Mouse (Mus musculus): Measurements from ENCODE around the gene Lnx2.

Gene Lnx2

DNA sequence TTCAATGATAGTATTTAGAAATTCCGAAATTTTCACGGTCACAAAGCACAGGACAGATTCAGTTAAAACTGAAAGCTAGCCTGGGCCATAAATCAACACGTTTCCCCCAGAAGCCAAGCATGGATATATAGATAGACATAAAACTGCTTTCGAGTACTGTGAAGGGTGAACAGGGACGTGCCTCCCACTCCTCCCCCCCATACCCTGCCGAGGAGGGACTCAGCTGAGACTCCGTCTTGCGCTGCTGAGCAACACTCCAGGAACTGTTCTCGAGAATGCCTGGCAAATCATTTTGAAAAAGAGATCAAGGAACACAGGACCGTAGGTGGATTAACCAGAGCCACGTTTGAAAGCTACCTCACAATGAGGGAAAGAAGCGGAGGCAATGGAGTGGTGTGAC, 42.1 kb downstream of the Lnx2 start:
- in situ Hi-C loops (cut with MboI; ENCODE audit: low pct_unique_long_range_greater_than_20kb in 1 of 2, low sequenced_read_pairs in 2 of 2, unreplicated experiment in 1 of 2): no loop called here

DNA sequence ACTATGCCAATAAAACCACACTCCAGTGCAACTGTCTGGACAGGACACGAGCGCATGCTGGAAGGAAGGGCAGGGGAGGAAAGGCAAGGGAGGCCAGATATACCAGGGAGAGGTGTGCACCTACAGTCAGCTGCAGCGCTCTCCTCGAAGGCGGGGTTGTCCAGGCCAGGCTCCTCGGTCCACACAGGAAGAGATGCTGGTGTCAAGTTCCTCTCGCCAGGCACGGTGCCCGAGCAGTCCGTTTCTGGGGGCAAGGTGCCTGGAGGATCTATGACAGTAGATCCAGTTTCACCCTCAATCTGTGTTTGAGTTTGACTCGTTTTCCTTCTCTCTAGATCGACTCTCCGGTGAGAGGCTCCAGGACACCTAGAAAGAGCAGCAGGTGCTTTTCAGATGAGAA, 43.2 kb downstream of the Lnx2 start:
- in situ Hi-C loops (cut with MboI; ENCODE audit: low pct_unique_long_range_greater_than_20kb in 1 of 2, low sequenced_read_pairs in 2 of 2, unreplicated experiment in 1 of 2): no loop called here

DNA sequence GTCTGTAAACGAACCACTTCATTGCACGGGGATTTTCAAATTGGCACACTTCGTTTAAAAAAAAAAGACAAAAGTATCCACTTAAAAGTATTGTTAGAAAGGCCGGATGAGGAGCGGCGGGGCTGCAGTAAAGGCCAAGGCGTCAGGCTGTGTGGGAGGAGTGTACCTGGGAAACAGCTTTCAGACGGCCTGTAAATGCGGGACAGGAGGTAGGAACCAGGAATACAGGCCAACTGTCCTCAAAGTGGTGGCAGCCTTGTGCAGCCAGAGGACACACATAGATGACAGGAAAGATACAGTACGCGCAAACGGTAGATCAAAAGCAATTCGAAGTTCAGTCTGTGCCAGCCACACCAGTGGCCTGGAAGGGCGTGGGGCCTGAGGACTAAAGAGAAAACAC, 45.1 kb downstream of the Lnx2 start:
- in situ Hi-C loops (cut with MboI; ENCODE audit: low pct_unique_long_range_greater_than_20kb in 1 of 2, low sequenced_read_pairs in 2 of 2, unreplicated experiment in 1 of 2): no loop called here

DNA sequence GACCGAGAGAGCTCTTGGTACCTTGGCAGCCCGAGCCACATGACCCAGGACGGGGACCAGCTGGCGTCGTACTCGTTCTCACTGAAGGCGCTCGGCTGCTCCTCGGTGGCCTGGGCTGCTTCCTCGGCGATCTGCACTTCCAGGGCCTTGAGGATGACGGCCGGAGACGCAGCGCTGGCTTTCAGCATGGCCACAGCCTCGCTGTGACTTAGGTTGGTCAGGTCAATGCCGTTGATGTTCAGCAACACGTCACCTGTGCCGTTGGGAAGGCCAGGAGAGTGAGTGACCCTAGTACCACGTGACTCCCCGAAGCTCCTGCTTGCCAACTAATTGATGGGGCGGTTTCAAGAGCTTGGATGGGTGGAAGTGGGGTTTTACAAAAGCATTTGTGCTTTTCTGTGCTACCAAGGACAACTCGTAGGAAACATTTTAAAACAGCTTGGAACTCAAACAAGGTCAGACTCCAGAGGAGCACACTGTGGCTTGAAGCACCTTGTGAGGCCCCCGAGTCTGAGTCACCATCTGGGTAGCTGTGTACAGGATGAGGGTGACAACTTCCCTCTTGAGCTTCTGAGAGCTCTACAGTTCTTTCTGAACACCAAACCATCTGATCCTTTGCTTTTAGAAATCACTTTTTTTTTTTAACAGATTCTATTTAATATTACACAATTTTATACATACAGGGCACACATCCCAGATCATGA, 51.9 kb downstream of the Lnx2 start:
- in situ Hi-C loops (cut with MboI; ENCODE audit: low pct_unique_long_range_greater_than_20kb in 1 of 2, low sequenced_read_pairs in 2 of 2, unreplicated experiment in 1 of 2): no loop called here

DNA sequence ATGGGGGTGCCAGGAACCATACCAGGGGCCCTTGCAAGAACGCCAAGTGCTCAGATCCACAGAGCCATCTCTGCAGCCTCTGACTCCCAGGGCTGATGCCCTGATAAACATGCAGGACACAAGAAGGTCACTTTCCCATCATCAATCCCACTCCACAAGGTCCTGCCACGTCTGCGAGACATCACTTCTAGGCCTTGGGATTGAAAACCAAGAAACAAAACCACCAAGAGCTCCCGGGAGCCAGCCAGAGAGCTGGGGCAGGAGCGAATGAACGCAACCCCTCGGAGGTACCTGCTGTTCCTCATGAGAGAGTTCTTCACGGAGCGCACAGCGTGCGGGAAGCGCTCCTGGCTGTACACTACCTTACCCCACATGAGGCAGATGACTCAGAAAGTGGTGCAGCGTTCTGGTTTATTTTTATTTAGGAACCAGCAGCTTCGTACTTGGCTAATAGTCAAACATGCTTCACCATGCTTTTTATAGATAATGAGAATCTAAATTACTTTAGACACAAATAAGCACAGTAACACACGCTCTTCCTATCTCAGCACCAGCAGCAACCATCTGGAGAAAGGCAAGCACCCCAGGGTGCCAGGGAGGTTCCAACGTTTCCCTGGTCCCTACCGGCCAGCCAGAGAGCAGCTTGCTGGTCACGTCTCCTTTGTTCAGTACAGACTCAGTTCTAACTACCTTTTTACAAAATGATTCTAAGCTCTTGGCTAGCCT, 53.0 kb downstream of the Lnx2 start:
- in situ Hi-C loops (cut with MboI; ENCODE audit: low pct_unique_long_range_greater_than_20kb in 1 of 2, low sequenced_read_pairs in 2 of 2, unreplicated experiment in 1 of 2): no loop called here

DNA sequence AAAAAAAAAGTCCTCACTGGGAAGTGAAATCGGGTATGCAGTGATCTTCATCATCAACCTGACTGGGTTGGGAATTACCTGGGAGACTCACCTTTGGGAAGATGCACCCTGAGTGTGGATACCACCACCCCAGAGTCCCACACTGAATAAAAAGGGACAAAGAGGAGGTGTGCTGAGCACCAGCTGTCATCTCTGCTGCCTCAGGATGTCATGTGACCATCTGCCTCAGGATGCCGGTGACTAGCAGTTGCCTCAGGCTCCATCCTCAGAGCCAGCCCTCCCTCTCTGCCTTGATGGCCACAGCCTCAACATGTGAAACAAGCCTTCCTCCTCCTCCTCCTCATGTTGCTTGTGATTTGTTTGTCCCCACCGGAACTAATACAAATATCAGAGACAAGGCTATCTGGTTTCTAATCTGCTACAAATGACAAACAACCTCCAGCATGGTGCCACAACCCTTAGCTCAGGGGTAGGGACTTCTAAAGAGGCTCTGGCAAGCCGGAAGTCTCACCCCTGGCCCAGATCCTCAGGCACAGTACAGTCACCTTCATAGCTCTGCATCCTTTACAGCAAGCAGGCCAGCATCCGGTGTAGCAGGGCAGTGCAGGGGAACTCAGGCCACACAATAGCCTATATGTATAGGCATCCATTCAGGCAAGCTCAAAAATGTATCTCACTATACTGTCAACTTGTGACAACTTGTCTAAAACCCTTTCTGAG, 54.7 kb downstream of the Lnx2 start:
- in situ Hi-C loops (cut with MboI; ENCODE audit: low pct_unique_long_range_greater_than_20kb in 1 of 2, low sequenced_read_pairs in 2 of 2, unreplicated experiment in 1 of 2): no loop called here

DNA sequence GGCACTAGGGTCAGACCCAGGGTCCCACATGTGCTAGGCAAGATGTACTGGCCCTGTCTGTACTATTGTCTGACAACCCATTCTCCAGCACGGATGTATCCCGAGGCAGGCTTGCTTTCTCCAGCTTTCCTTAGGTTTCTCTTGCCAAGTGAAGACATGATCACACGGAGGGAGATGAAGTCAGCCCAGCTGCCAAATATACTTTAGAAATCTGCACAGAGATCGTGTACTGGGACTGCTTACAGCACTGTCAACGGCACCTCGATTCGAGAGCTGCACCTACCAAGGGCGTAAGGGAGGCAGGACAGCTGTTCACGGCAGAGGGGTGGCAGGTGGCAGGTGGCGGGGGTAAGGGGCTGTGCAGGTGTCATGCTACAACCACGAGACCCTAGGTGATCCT, 55.8 kb downstream of the Lnx2 start:
- in situ Hi-C loops (cut with MboI; ENCODE audit: low pct_unique_long_range_greater_than_20kb in 1 of 2, low sequenced_read_pairs in 2 of 2, unreplicated experiment in 1 of 2): no loop called here

DNA sequence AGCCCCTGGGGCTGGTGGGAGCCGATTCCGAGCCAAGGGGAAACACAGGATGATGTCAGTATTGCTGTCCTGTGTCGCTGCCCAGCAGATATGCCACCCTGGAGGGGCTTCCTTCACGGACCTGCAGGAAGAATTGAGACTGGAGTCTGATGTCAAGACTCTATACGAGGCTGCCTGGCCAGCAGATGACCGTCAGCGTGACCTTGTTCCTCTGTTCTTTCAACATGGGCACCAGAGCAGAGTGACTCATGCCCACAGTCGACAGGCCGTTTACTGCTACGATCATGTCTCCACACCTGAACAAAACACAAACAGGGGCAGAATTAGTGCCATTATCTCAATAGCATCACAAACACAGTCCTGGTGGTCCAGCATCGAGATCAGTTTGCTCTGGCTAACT, 57.6 kb downstream of the Lnx2 start:
- in situ Hi-C loops (cut with MboI; ENCODE audit: low pct_unique_long_range_greater_than_20kb in 1 of 2, low sequenced_read_pairs in 2 of 2, unreplicated experiment in 1 of 2): no loop called here

DNA sequence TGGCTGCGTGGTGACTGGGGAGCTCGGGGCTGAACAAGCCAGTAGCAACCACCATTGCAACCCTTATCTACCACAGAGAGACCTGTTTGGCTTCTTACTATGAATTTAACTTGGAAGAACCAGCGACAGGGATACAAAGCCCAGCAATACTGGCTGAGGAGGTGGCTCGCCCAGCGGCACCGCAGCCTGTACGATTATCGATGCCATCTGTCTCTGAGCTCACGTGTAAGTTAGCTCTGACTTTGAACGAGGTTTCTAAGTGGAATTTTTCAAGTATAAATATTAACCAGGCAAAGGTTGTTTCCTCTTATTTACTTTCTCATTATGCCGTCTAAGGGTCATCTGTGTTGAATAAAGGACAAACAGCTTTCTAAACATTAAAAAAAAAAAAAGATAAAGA, 58.9 kb downstream of the Lnx2 start:
- in situ Hi-C loops (cut with MboI; ENCODE audit: low pct_unique_long_range_greater_than_20kb in 1 of 2, low sequenced_read_pairs in 2 of 2, unreplicated experiment in 1 of 2): no loop called here

DNA sequence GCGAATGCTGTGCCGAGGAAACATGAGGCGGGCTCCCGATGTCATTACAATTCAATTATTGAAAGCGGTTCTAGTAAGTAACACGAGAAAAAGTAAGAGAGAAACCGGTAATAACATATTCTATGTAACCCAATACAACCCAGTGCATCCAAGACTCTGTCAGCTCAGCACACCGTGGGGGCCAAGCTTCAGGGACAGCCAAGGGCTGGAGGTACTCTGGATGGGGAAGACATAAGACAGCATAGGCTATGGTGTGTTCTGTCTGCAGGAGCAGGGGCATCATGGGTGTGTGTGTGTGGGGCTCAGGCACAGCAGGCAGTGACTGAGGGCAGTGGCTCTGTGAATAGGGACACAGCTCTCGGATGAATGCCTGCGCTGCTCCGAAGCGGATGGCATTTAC, 59.8 kb downstream of the Lnx2 start:
- in situ Hi-C loops (cut with MboI; ENCODE audit: low pct_unique_long_range_greater_than_20kb in 1 of 2, low sequenced_read_pairs in 2 of 2, unreplicated experiment in 1 of 2): no loop called here

DNA sequence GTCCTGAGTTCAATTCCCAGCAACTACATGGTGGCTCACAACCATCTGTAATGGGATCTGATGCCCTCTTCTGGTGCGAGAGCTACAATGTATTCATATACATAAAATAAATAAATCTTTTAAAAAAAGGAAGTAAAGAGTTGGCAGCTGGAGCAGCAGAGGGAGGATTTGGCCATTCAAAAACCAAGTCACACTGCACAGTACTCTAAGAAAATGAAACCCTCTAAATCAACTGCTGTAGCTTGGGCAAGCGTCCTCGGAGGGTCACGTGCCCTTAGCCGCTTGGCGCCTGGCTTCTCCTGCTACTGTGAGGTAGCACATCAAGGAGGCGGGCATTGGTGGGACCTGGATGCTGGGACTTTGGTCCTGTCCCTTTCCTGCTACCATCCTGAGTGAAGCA, 61.2 kb downstream of the Lnx2 start:
- in situ Hi-C loops (cut with MboI; ENCODE audit: low pct_unique_long_range_greater_than_20kb in 1 of 2, low sequenced_read_pairs in 2 of 2, unreplicated experiment in 1 of 2): no loop called here

DNA sequence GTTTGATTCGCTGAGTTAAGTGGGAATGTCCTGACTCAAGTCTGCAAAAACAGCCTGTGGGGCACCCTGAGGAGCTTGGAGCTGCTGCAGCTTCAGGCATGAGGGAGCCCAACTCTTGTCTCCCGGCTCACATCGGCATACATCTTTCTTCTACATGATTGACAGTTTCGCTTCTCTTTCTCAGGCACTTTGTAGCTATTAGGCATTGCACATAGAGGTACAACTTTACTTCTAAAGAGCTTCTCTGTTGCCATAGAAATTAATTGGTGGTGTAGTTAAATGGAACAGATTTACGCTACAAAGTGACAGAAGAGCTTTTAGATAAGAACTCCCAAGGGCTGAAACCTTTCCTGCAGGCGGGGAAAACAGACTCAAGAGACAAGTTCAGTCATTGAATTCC, 62.5 kb downstream of the Lnx2 start:
- in situ Hi-C loops (cut with MboI; ENCODE audit: low pct_unique_long_range_greater_than_20kb in 1 of 2, low sequenced_read_pairs in 2 of 2, unreplicated experiment in 1 of 2): no loop called here

DNA sequence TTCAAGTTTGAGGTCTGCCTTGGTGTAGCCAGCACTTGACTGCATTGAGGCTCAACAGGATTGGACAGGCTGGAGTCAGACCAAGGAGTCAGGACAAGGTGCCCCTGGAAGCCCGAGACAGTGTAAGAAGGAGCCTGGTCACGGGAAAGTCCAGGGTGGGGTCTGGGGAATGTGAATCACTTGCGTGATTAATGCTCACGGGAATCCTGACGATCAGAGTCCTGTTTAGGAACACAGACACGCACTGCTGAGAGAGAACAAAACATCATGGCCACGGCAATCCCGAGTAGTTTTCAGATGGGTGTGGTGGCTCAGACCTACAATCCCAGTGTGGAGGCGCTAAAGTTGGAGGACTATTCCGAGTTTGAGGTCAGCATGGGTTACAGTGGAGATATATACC, 65.1 kb downstream of the Lnx2 start:
- in situ Hi-C loops (cut with MboI; ENCODE audit: low pct_unique_long_range_greater_than_20kb in 1 of 2, low sequenced_read_pairs in 2 of 2, unreplicated experiment in 1 of 2): no loop called here

DNA sequence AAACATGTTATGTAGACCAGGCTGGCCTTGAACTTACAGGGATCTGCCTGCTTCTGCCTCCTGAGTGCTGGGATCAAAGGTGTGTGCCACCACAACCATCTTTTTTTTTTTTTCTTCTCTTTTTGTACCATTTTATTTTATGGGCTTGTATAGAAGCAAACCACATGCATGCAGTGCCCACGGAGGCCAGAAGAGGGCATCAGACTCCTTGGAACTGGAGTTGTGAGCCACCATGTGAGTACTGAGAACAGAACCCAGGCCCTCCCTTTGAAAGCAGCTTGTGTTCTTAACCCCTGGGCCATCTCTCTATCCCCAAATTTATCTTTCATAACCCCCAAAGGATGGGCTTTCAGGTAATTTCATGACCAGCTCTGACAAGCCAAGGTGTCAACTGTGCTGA, 73.1 kb downstream of the Lnx2 start:
- in situ Hi-C loops (cut with MboI; ENCODE audit: low pct_unique_long_range_greater_than_20kb in 1 of 2, low sequenced_read_pairs in 2 of 2, unreplicated experiment in 1 of 2): no loop called here

DNA sequence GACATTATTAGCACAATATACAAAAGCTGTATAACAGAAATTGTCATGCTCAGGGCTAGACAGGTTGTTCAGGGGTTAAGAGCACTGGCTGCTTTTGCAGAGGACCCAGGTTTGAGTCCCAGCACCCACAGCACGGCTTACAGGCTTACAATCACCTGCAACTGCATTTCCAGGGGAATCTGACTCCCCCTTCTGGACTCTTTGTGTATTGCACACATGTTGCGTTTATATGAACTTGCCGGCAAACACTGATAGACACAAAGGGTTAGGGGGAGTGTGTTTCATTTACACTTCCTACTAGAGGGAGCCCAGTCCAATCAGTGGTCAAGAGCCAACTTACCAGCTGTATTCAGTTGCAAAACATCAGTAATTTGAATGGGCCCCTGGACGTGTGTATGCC, 75.1 kb downstream of the Lnx2 start:
- in situ Hi-C loops (cut with MboI; ENCODE audit: low pct_unique_long_range_greater_than_20kb in 1 of 2, low sequenced_read_pairs in 2 of 2, unreplicated experiment in 1 of 2): no loop called here

DNA sequence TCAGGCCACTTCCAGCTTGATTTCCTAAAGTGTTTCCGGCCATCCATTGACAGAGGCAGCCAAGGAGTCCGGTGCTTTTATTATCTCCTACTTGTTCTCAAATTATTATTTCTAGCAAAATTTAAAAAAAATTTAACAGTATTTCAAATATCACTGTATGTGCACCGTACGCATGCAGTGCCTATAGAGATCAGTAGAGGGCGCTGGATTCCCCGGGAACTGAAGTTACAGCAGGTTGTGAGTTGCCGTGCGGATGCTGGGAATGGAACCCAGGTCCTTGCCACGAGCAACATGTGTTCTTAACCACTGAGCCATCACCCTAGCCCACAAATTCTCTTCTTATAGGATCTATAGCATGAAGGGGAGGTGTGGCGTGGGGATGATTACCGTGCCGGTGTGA, 77.6 kb downstream of the Lnx2 start:
- in situ Hi-C loops (cut with MboI; ENCODE audit: low pct_unique_long_range_greater_than_20kb in 1 of 2, low sequenced_read_pairs in 2 of 2, unreplicated experiment in 1 of 2): no loop called here

DNA sequence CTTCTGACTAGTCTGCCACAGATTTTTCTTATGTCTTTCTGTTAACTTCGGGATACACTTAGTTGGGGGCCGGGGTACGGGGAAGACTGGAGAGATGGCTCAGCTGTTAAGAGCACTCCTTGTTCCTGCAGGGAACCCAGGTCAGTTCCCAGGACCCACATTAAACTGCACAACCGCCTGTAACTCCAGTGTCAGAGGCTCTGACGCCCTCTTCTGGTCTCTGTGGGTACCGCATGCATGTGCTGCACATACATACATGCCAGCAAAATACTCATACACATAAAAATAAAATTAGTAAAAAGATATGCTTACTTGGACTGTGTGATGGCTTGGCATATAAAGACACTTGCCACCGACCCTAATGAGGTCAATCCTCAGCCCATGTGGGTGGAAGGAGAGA, 79.6 kb downstream of the Lnx2 start:
- in situ Hi-C loops (cut with MboI; ENCODE audit: low pct_unique_long_range_greater_than_20kb in 1 of 2, low sequenced_read_pairs in 2 of 2, unreplicated experiment in 1 of 2): no loop called here

DNA sequence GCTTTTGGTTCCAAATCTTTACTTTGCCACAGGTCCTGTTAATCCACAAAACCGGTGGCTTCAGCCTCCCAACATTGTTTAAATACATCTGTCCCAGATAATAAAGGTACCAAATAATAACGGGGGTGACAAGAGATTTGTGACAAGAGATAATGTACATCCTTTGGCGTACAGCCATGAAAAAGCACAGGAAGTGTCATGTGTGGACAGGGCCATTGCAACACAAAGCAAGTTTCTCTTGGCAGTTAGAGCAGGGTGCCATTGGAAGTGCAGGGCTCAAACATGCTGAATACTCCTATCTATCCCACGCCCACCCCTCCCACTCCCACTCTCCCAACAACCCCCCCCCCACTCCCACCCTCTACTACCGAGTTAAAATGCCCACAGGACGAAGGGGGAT, 81.4 kb downstream of the Lnx2 start:
- in situ Hi-C loops (cut with MboI; ENCODE audit: low pct_unique_long_range_greater_than_20kb in 1 of 2, low sequenced_read_pairs in 2 of 2, unreplicated experiment in 1 of 2): no loop called here

DNA sequence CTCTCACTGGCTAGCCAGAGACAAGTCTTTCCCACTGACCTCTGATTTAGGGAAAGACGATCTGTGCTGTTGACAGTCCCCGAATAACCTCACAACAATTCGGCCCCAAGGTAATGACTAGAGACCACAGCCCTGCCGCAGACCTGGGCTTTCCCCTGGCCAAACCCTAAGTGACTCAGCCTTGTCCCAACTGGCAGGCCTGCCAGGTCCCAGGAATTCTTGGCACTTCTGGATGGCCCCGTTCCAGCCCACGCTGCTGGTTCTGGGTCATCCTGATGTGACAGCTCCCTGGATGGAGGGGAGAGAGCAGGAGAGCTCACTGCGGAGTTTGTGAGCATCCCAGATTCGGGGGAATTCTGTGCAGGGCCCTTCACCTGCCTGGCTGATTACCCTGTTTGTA, 82.9 kb downstream of the Lnx2 start:
- in situ Hi-C loops (cut with MboI; ENCODE audit: low pct_unique_long_range_greater_than_20kb in 1 of 2, low sequenced_read_pairs in 2 of 2, unreplicated experiment in 1 of 2): no loop called here

DNA sequence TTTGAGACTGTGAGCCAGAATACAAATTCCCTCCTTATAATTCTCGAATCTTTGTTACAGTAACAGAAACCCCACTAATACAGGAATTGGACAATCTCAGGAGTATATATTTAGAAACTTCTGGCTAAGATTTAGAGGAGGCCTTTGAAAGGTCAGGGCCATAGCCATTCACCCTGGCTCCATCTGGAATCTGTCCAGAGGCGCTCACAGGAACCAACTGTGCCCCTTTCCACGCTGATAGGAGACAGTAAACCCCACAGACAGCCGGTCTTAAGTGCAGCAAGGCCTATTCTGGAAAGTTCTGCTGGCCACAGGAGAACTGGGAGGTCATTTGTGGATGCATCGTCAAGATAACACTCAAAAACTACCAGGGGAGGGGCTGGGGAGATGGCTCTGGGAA, 87.3 kb downstream of the Lnx2 start:
- in situ Hi-C loops (cut with MboI; ENCODE audit: low pct_unique_long_range_greater_than_20kb in 1 of 2, low sequenced_read_pairs in 2 of 2, unreplicated experiment in 1 of 2): no loop called here

Data from mouse embryonic stem cell (cell line).